Mouse (Mus musculus) 3T3-L1 (cell line): ENCODE results near the gene Foxf1.

Experiments used
- DNase-seq: peaks from one replicate; pipeline ENCODE4 v3.0.0-alpha.2; 2015; ENCODE audit warnings: low read depth, low spot score

Foxf1 gene

DNA sequence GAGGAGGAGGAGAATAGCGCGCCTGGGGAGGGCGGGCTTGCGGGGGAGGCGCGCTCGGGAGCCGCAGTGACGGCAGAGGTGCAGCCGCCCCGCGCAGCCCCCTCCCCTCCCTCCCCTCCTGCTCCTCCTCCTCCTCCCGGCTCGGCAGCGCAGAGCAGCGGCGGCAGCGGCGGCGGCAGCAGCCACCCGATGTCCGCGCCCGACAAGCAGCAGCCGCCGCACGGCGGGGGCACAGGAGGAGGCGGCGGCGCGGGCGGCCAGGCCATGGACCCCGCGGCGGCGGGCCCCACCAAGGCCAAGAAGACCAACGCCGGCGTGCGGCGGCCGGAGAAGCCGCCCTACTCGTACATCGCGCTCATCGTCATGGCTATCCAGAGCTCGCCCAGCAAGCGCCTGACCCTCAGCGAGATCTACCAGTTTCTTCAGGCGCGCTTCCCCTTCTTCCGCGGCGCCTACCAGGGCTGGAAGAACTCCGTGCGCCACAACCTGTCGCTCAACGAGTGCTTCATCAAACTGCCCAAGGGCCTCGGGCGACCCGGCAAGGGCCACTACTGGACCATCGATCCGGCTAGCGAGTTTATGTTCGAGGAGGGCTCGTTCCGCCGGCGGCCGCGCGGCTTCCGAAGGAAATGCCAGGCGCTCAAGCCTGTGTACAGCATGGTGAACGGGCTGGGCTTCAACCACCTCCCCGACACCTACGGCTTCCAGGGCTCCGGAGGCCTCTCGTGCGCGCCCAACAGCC, at the start of gene Foxf1:
Foxf1 (plus strand) TSS at position 177 of the 742 bp plus-strand sequence.
- no peak for DNase-seq

DNA sequence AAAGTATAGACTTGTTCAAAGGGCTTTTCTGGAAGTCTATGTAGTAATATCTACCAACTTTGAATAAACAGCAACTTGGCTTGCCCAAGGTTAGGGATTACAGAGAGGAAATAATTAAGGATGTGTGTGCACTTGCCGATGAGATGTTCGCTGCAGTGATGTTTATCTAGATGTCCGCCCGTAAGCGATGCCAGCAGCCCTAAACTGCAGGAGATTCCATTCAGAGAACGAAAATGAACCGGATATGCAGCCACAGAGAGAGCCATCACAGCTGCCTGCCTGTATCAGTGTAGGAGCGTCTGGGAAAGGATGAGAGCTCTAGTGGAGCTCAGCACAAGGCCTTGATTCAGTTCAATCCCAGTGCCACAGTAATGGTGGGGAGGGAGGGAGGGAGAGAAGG, 48.6 kb upstream of the Foxf1 start:
- no peak for DNase-seq

DNA sequence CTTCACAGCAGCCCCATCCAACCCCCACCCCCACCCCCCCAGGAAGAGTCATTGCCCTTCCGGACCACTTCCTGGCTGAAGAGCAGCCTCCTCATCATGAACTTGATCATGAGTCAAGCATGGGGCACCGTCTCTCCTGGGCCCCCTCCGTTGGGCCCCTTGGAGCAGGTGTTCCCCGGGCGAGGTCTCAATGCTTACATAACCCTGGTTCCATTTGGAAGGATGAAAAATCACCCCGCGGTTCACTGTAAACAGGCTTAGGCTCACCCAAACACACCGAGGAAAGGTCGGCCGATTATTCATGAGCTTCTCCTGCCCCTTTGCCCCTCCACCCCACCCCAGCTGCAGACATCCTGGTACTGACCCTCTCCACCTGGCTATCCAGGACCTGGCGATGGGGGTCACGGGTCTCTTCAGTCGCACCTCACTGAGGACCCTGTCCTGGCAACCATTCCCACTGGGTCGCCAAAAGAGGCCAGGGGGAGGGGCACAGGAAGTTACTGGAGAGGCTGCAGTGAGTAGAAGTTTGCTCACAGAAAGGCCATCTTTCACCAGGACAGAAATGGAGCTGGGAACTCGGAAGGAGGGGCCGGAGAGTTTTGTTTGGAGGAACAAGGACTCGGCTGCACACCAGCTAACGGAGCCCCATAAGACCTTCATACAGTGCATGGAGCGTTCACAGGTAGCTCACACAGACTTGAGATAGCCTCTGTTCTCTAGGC, 40.3 kb upstream of the Foxf1 start:
- DNase-seq = no peak

DNA sequence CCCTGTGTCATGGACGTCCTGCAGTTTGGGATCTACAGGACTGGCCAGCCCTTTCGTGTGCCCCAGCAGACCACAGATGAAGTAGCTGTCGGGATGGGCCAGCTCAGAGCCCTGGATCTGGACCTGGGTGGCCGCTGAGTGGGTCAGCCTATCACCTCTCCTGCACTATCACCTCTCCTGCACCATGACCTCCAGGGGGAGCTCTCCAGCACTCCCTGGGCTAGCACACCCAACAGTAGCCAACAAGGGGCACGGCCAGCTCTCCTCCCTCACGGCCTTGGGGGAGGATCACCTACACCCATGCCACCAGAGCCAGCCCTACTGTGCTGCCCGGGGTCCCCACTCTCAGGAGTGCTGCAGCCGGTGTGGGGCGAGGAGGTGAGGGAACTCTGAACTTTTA, 36.7 kb upstream of the Foxf1 start:
- DNase-seq = no peak

DNA sequence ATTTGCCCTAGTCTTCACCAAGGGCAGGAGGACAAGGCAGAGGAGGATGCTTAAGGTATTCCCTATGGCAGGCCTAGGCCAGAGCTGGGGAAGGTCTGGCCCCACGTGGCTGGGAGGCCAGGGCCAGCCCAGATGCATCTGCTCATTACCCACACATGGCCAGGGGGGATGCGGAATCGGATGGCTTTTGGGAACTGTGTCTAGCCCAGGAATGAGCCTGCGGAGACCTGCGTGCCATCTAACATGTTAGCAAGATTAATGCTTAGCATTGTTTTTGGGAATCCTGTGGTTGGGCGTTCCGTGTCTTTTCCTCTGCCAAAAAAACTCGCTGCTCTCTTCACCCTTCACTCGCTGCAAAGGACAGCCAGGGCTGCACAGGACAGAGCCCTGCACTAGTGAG, 26.1 kb upstream of the Foxf1 start:
- DNase-seq = no peak

DNA sequence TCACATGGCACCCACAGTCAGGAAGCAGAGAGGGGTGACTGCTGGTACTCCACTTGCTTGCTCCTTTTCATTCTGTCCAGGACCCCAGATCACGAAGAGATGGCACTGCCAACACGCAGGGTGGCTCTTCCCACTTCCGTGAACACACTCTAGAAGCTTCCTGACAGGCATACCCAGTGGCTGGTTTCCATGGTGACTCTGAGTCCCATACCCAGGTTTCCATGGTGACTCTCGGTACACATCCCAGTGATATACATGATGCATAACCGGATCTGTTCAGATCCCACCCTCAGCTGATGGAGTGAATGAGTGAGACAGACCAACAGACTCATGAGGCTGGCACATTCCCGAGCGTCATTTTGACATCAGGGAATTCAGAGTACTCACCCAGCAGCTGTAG, 25.1 kb upstream of the Foxf1 start:
- no peak for DNase-seq

DNA sequence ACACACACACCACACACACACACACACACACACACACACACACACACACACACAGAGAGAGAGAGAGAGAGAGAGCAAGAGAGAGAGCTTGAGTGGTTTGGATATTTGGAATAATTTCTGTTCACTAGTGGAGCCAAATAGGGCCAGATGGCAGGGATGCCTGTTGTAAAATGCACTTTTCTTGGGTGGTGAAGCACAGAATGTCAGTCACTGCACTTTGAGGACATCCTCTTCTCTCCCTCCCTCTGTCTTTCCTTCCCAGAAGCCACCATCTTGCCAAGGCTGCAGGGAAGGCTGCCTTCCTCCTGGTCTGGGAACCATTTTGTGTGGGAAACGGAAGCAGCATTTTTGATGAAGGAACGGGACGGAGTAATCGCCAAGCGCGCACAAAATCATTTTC, 21.7 kb upstream of the Foxf1 start:
- DNase-seq = no peak

DNA sequence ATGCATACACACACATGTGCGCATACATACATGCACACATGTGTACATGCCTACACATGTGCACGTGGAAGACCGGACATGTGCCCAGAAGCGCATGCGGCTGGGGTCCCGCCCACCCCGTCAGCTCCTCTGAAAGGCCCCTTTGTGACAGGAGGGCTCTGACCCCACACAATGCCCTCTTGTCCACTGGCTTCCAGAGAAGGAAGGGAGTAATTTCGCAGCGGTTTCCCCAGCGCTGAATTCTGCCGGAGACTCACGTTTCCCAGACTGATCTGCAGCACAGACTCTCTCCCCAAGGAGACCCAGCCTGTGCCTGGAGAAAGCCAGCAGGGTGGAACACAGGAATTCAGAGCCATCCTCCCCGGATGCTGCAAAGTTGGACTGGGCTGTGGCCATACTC, 20.5 kb upstream of the Foxf1 start:
- no peak for DNase-seq

DNA sequence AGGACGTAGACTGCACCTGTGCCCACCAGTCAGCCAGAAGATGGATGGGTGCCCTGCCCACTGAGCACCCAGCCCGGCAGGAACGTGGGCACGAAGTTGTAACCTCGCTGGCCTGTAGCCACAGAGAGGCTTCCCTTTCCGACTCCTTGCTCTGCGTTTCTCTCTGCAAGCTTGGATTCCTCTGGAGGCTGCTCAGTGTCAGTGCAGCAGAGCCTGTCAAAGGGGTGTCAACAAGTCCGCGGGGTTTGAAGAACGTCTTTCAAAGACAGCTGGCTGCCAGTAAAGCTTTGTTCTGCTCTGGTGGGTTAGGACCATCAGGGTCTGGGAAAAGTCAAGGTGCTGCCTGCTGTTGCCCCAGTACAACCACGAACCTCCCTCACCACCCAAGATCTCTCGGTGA, 12.7 kb upstream of the Foxf1 start:
- no peak for DNase-seq

DNA sequence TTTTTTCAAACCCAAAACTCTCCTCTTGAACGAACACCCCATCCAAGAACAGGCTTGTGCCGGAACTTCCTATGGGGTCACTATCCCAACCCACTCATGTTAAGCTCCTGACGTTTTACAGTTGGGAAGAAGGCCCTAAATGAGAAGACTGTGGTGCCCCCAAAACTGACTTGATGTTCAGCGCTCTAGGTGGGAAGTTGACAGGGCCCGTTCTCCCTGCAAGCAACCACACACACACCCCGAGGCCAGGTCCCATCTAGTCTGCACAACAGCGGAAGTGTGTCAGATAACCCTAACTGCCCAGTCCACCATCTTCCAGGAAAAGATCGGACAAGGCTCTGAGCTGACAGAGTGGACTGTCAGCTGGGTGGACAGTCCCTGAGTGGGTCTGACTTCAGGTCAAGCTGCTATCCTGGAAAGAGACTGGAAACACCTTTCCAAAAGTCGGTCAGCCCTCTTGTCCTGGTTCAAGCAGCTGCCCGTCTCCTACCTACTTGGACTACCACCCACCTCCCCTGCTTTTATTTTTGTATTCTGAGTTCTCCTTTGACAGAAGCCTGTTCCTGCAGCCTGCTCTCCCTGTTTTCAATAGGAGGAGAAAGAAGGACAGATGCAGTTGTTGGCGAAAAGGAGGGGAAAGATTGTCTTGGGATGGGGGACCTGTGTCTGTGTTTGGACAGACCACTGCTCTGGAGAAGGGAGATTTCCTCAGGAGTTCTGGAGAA, 11.6 kb upstream of the Foxf1 start:
- no peak for DNase-seq

DNA sequence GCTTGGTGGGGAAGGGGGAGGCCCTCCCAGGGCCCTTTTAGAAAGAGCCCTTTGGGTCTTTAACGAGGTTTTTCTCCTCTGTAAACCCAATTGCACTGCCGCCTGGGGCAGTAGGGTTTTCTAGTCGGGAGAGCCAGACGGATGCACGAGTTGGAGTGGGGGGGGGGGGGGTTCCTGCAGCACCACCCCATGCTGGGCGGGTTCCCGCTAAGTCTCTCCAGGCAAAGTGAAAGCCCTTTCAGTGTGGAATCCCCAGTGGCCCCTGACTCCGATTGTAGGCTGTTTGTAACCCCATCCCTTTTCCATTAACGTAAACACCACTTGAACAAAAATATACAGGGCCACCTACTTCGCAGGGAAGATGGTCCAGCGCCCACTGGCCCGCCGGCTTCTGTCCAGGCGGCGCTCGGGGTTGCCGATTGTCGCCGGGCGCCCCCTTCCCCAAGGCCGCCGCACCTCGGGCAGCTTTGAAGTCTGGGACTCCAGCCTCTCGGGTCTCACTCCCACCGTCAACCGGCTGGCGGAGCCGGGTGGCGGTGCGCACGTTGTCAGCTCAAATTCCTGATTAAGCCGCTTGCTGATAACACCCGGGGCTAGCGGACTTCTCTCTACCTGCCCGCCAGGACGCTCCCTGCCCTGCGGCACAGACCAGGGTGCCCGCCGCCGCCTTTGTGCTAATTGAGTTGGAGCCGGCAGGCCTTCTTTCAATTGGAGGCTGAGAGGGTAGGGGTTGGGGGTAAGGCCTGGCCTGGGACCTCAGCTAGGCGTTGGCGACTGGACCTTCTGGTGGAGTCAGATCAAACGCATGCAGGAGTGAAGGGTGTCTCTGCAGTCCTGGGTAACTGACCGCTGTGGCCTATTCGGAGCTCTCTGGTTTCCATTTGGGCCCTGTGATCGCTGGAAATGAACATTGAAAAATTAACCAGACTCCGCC, 10.7 kb upstream of the Foxf1 start:
- no peak for DNase-seq

DNA sequence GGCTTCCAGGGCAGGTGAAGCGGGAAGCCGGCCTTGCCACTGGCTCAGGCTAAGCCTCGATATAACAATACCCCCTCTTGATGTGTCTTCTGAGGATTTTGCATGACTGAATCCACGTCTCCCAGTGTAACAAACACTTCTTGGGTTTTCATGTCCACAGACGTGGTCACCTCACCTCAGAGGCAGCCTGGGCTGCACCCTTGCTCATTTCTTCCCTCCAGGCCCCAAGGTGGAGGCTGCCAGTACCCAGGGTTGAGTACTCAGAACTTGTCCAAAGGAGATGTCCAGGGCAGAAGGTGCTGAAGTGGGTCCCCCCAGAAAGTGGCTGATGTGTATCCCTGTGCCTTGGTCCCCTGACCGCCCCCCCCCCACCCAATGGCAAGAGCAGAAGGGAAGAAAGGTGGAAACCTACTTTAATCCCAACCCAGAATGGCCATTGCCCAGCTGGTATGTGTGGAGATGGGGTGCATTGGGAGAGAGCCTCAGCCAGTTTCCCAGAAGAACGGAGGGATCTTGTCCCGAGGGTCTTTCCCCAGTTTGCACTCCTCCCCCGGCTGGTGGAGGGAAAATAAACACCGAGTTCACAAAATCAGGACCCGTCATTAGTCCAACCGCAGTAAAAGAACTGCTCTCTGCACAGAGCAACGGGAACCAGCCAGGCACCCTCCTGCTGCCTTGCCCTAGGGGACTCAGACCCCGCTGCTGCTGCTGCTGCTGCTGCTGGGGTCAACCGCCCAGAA, 9.9 kb upstream of the Foxf1 start:
- no peak for DNase-seq

DNA sequence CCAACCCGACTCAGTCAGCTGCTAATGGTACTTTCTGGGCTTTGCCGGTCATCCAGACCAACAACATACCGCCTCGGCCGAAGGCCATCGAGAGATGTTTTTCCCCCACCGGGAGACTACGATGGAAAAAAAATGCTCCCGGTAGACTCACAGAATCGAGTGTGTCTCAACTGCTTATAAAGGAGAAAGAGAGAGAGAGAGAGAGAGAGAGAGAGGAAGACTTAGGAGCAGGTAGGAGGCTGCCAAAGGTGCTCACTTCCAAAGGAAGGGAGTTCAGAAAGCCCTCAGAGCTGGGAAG, 9.4 kb upstream of the Foxf1 start:
- no peak for DNase-seq

DNA sequence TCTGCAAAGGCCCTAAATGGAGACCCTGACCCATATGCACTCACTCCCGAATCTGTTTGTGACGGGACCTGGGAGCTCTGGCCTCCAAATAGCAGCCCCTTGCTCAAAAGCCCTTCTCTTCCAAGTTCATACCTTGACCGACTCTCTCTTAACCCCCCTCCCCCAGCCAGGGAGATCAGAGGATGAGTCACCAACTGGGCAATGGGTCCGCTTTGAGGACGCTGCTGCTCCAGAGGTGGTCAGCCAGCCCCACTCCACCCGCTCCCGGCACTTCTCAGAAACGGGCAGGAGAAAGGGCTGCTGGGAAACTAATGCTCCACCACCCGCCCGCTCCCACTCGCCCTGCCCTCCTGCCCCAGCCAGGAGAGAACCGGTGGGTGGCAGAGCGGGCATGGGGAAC, 8.2 kb upstream of the Foxf1 start:
- no peak for DNase-seq

DNA sequence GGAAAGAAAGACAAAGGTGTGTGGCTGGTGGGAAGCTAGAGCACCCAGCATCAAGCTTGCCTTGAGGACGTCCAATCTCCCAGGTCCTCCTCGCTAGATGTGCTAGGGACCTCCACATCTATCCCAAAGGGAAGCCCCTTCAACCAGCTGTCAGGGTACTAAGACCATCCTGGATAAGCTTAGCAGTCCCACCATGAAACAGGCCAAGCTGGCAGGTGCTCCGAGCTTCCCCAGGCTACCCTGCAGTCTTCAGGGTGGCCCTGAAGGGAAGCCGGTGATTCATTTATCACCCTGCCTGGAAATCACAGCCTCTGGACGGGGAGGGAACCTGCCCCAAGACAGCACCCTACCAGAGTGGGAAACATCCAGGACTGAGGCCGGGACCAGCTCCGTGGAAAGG, 7.6 kb upstream of the Foxf1 start:
- DNase-seq = no peak

DNA sequence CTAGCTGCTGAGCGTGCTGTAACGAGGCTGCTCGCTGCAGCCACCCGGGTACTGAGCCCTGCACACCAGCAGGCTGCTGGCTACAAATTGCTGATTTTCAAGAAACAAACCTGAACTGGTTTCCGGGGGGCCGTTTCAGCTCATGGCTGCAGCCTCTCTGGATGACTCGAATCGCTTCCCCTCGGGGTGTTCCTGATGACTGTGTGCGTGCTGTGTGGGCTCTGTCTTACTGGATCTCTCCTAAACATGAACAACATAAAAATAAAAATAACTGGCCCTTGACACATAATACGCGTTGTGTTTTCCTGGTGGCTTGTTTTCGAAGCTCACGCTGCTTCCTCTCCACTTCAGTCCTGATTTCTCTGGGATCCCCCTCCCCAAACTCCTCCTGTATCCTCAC, 5.5 kb upstream of the Foxf1 start:
- no peak for DNase-seq

DNA sequence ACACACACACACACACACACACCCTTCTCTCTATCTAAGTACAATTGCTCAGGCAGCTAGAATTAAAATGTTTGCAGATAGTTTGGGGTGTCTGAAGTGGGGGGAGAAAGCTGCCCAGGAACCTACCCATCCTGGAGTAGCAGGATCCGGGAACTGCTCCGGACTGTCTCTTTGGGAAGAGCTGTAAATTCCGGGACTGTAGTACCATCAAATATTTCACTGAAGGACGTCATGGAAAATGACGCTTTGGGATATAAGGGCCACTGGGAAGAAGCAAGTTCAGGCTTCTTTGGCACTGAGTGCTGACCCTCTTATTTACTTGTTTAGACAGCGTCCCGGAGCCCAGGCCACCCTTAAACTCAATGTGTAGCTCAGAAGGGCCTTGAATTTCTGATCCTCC, 5.0 kb upstream of the Foxf1 start:
- no peak for DNase-seq

DNA sequence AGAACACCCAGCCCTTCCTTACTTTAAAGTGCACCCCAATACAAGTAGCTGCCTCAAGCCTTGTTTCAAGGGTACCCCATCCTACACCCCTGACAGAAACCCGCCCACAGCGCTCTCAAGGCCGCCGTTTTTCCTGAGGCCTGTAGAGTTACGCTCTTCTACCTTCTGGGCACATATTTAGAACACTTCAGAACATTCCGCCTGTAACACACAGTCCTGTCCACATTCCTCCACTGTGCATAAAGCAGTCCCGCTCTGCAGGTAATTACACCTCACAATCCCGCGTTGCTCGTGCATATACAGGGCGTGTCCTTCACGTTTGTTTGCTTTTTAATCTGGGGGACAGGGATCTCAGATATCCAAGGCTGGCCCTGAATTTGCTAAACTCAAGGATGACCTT, 4.2 kb upstream of the Foxf1 start:
- DNase-seq = no peak

DNA sequence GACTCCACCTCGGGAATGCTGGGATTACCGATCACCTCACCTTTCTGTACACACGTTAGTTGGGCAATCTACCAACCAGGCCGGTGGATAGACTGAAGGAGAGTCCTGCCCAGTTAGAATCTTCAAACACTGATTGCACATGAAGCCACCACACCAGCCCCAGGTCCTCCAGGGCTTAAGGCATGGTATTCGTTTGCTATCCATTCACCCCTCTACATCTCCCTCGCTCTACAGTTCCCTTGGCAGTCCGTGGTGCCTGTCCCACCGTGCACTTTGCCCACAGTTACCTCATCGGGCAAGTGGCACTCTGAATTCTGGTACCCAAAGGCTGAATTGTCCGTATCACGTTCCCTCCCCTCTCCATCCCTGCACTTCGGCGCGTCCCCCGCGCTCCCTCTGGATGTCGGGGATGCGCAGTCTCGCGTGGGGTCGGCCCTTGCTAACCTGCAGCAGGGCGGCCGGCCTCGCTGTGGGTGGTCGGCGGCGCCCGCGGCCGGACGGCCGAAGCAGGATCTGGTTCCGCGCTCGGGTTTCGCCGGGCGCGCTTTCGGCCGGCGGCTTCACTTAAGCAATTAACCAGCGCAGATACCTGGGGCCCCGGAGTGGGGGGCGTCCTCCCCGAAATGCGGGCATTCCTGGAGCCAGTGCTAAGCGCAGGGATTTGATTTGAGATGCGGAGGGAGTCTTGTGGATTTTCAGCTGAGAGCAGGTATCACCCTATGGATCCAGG, 3.7 kb upstream of the Foxf1 start:
- no peak for DNase-seq

DNA sequence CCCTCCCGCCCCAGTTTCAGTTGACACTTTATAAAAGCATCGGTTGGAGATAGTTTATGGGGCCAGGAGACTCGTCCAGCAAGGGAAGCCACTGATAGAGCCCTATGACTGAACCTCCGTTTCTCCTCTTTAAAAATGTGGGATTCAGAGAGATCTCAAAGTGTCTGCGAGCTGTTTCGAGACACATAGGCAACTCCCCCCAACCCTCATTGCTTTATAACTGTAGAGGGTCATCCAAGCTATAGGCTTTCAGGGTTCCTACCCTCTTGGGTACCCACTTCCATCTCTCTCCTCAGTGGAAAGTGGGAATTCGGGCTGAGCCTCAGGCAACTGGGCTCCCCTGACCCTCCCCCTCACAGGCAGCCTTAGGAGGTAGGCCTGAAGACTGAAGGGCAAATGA, 2.8 kb upstream of the Foxf1 start:
- DNase-seq = no peak
